Mouse (Mus musculus): Measurements from ENCODE around the gene Lrp5.

DNA sequence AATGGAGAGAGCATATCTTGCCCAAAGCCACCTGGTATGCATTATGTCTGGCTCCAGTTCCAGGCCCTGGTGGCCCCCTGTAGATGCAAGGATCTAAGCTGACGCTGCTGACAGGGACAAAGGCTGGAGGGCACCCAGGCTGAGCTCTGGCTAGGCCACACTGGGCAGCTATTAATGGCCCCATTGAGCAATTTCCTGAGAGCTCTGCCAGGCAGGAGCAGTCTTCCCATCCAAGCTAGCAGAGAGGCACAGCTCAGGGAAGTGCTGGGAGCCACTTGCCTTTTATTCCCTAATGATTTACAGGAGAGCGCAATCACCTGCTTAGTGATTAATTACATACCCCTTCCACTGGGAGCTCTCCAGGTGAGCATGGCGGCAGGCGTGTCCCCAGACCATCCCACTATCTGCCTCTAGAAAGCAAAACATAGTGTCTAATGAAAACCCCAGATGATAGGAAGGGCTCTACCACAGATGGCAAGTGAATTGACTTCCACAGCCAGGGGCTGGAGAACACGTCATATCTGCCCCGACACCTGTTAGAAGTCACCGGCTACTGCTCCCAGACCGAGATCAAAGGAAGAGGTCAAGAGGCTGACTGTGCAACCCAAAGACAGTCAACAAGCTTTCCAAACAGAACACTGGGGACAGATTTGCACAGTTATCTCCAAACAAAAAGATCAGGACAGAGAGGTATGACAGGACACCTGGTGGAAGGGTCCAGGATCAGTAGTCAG, 12.1 kb downstream of the Lrp5 start:
- TF ChIP-seq POLR2A (IDR thresholded peaks at IDR 0.05; ENCODE audit: extremely low read depth, insufficient read depth, low read length), result no peak
- TF ChIP-seq CTCF (IDR thresholded peaks at IDR 0.05; ENCODE audit: extremely low read depth, insufficient read depth, low read length), result no peak
